8 mouse cellular contexts compared by ENCODE assay signal in the genomic region with DNA sequence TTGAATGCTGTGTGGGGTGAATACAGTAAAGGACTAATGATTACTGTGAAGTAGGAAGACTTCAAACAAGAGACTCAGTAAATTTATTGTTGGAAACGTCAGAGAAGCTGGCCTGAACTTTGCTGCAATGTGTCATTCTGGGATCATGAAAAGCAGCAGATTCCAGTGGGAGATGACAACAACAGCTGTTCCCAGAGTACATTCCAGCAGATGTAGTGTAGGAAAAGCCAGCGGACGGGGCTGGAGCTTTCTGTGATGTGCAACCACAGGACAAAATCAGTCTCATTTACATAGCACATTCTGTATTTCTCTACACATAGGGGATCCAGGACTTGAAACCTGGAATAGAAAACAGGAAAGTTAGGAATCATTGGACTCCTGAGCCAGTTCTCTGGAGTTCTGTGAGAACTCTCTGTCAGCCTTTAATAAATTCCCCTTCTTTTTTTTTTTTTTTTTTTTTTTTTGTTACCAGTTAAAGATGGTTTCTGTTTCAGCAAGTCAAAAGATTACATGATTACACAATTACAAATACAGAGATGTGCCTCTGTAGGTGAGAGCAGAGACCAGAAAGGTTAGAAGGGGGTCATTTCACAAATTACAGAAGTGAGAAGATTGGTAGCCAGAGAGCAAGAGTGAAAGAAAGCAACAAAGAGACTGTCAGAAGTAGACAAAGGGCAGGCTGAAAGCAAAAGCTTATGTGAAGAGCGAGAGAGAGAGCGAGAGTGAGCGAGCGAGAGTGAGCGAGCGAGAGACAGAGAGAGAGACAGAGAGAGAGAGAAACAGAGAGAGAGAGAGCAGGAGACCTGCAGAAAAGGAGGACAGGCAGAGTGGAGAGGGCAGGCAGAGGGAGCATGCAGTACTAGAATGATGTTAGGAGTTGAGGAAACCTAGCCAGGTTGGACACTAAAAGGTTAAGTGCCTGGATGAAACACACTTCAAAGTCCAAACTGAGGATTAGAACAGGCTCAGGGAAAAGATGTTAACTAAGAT.
A peak's percentile ranks its signal among the peaks of the same experiment; 100 is the strongest.
DNase-seq lines count a peak whose midpoint lies in the region; ATAC-seq and TF ChIP-seq lines count a peak whose summit lies in the region.

No protein-coding gene starts in this region.

- H3K79me2 ChIP-seq in C2C12 (ENCODE audit: control insufficient read depth, insufficient read depth) = no peaks in the 10 kb centered on the region

- WGBS in forebrain, embryonic 10.5 days = 52% methylated on average over 9 of the region's 9 CpGs
- WGBS in hindbrain, embryonic 10.5 days = 47% methylated on average over 9 of the region's 9 CpGs
- 49% methylated on average over 9 of the region's 9 CpGs for WGBS in lung, embryonic 16.5 days
- WGBS in stomach, embryonic 16.5 days = 39% methylated on average over 9 of the region's 9 CpGs

- H3K9me3 ChIP-seq in forebrain, embryonic 10.5 days = no peaks in the 10 kb centered on the region
- H3K9me3 ChIP-seq in hindbrain, embryonic 10.5 days = no peaks in the 10 kb centered on the region
- H3K9me3 ChIP-seq in lung, embryonic 16.5 days (ENCODE audit: control insufficient read depth, low read length) = no peaks in the 10 kb centered on the region
- no peaks in the 10 kb centered on the region for H3K9me3 ChIP-seq in stomach, embryonic 16.5 days (replicated peaks; ENCODE audit: control insufficient read depth, low read length)

- no peak overlapping the region for H3K4me3 ChIP-seq in C2C12 (ENCODE audit: insufficient read depth, poor library complexity, severe bottlenecking)
- no peak overlapping the region for H3K4me3 ChIP-seq in forebrain, embryonic 10.5 days
- no peak overlapping the region for H3K4me3 ChIP-seq in hindbrain, embryonic 10.5 days
- no peak overlapping the region for H3K4me3 ChIP-seq in lung, embryonic 16.5 days (ENCODE audit: low read length)
- no peak overlapping the region for H3K4me3 ChIP-seq in stomach, embryonic 16.5 days (replicated peaks; ENCODE audit: low read length)

- H3K27ac ChIP-seq in forebrain, embryonic 10.5 days = peak overlapping the region; percentile 51; the same call in 1 of the 2 replicates
- H3K27ac ChIP-seq in hindbrain, embryonic 10.5 days = no peak overlapping the region
- no peak overlapping the region for H3K27ac ChIP-seq in lung, embryonic 16.5 days (ENCODE audit: low read length)
- no peak overlapping the region for H3K27ac ChIP-seq in stomach, embryonic 16.5 days (ENCODE audit: low read length)

- H3K79me3 ChIP-seq in C2C12 (ENCODE audit: low read depth) = no peaks in the 10 kb centered on the region

- no peaks in the 10 kb centered on the region for H3K27me3 ChIP-seq in C2C12 (ENCODE audit: control insufficient read depth, insufficient read depth, insufficient read length)
- no peaks in the 10 kb centered on the region for H3K27me3 ChIP-seq in forebrain, embryonic 10.5 days (ENCODE audit: poor library complexity, severe bottlenecking)
- H3K27me3 ChIP-seq in hindbrain, embryonic 10.5 days (ENCODE audit: insufficient read depth, poor library complexity, severe bottlenecking) = no peaks in the 10 kb centered on the region
- H3K27me3 ChIP-seq in lung, embryonic 16.5 days (ENCODE audit: control insufficient read depth, insufficient read depth, low read depth, low read length) = no peaks in the 10 kb centered on the region
- no peaks in the 10 kb centered on the region for H3K27me3 ChIP-seq in stomach, embryonic 16.5 days (ENCODE audit: control insufficient read depth, insufficient read depth, low read length)

- no peaks in the 10 kb centered on the region for H3K36me3 ChIP-seq in C2C12 (ENCODE audit: control insufficient read depth, insufficient read depth)
- no peaks in the 10 kb centered on the region for H3K36me3 ChIP-seq in forebrain, embryonic 10.5 days (replicated peaks)
- no peaks in the 10 kb centered on the region for H3K36me3 ChIP-seq in hindbrain, embryonic 10.5 days
- no peaks in the 10 kb centered on the region for H3K36me3 ChIP-seq in lung, embryonic 16.5 days (ENCODE audit: control insufficient read depth, insufficient read depth, low read length)
- H3K36me3 ChIP-seq in stomach, embryonic 16.5 days (ENCODE audit: control insufficient read depth, insufficient read depth, low read length) = no peaks in the 10 kb centered on the region

- peaks cover 18% of the 10 kb centered on the region for H3K4me1 ChIP-seq in forebrain, embryonic 10.5 days
- peaks cover 12% of the 10 kb centered on the region for H3K4me1 ChIP-seq in hindbrain, embryonic 10.5 days (replicated peaks)
- H3K4me1 ChIP-seq in lung, embryonic 16.5 days (replicated peaks; ENCODE audit: control insufficient read depth, insufficient read depth, low read length) = no peaks in the 10 kb centered on the region
- peaks cover 14% of the 10 kb centered on the region; the same call in 1 of the 2 replicates for H3K4me1 ChIP-seq in stomach, embryonic 16.5 days (ENCODE audit: control insufficient read depth, insufficient read depth, low read length)

- no peak for TF ChIP-seq CTCF in C2C12 (IDR thresholded peaks at IDR 0.05; ENCODE audit: control insufficient read depth, insufficient read depth, insufficient read length)

- no peak overlapping the region for H3ac ChIP-seq in C2C12 (ENCODE audit: control insufficient read depth, insufficient read length, low read depth)

- H3K9ac ChIP-seq in lung, embryonic 16.5 days (ENCODE audit: low read length) = no peak overlapping the region
- H3K9ac ChIP-seq in stomach, embryonic 16.5 days (ENCODE audit: low read length) = 0 out of 2 replicates have a peak overlapping the region, but pooled peaks have one; percentile 43

- no peak overlapping the region for H3K4me2 ChIP-seq in lung, embryonic 16.5 days (ENCODE audit: low read depth, low read length)
- peak overlapping the region; percentile 16; the same call in 1 of the 2 replicates for H3K4me2 ChIP-seq in stomach, embryonic 16.5 days (ENCODE audit: low read depth, low read length)

- peak; percentile 67 for ATAC-seq in lung, embryonic 16.5 days (ENCODE audit: low read depth)
- ATAC-seq in stomach, embryonic 16.5 days (ENCODE audit: insufficient read depth, low FRiP score) = peak; percentile 44; the same call in 1 of the 2 replicates
- ATAC-seq in inflammation-experienced regulatory T-cells, adult 6 months = no peak

- DNase-seq in forebrain, embryonic 10.5 days (ENCODE audit: extremely low spot score, low spot score) = no peak
- DNase-seq in hindbrain, embryonic 10.5 days (ENCODE audit: low spot score) = peak; percentile 4
- no peak for DNase-seq in cerebellum, adult 9-10 months
- DNase-seq in cerebellum, adult 9-11 months = no peak

TF ChIP-seq in C2C12, 6 proteins besides CTCF, POLR2A, EP300 and RAD21:
- TF ChIP-seq USF1 (IDR thresholded peaks at IDR 0.05; ENCODE audit: low read depth) (no peak), MAX (IDR thresholded peaks at IDR 0.05) (no peak), FOSL1 (IDR thresholded peaks at IDR 0.05; ENCODE audit: insufficient read depth, low read length, poor library complexity, severe bottlenecking) (no peak), MYOD1 (IDR thresholded peaks at IDR 0.05; ENCODE audit: control insufficient read depth, insufficient read length, low read depth) (peak; percentile 95)
